Mouse (Mus musculus) stomach, postnatal 0 days (tissue): ENCODE data around the gene Ggps1. TPM values are rescaled to one million over a fixed set of nuclear protein-coding genes. Genes with fewer than 3 reads are reported as not detected.

Source experiments
- ATAC-seq: fragments of 200-750 bp; cut with Nextera tagmentation; 2 replicates; pipeline ENCODE4 v1.8.0; 2017; ENCODE audit not compliant: low FRiP score, low TSS enrichment
- DNase-seq: peaks from one replicate; pipeline ENCODE4 v3.0.0-alpha.2; 2016; ENCODE audit warnings: low spot score
- H3K27ac ChIP-seq: fragments of 300-500 bp; sonication (generic); replicated peaks from 2 replicates; pipeline ENCODE4 v1.5.1; 2014; ENCODE audit warnings: mild to moderate bottlenecking, control low read depth
- H3K27me3 ChIP-seq: fragments of 300-500 bp; sonication (generic); 2 replicates; pipeline ENCODE4 v1.6.1; 2014; ENCODE audit warnings: low read length; ENCODE audit not compliant: control insufficient read depth, insufficient read depth
- H3K36me3 ChIP-seq: fragments of 300-500 bp; sonication (generic); 2 replicates; pipeline ENCODE4 v1.6.1; 2014; ENCODE audit warnings: low read length, mixed read lengths; ENCODE audit not compliant: control insufficient read depth, insufficient read depth
- H3K4me1 ChIP-seq: fragments of 300-500 bp; sonication (generic); replicated peaks from 2 replicates; pipeline ENCODE4 v1.6.1; 2014; ENCODE audit warnings: antibody characterized with exemption; ENCODE audit not compliant: control insufficient read depth, insufficient read depth
- H3K4me2 ChIP-seq: fragments of 300-500 bp; sonication (generic); replicated peaks from 2 replicates; pipeline ENCODE4 v1.6.1; 2014; ENCODE audit warnings: low read depth, mild to moderate bottlenecking, control low read depth, moderate library complexity
- H3K4me3 ChIP-seq: fragments of 300-500 bp; sonication (generic); 2 replicates; pipeline ENCODE4 v1.5.1; 2014; ENCODE audit warnings: low read depth, low read length, control low read depth
- H3K9ac ChIP-seq: fragments of 300-500 bp; sonication (generic); 2 replicates; pipeline ENCODE4 v1.6.1; 2014; ENCODE audit warnings: mild to moderate bottlenecking, low read length, control low read depth, mixed read lengths
- H3K9me3 ChIP-seq: fragments of 300-500 bp; sonication (generic); 2 replicates; pipeline ENCODE4 v1.6.1; 2016; ENCODE audit warnings: low read length; ENCODE audit not compliant: control insufficient read depth
- CTCF ChIP-seq: IDR thresholded peaks from 2 replicates; pipeline ENCODE4 v1.5.1; 2016; ENCODE audit warnings: antibody characterized with exemption, low read depth, mild to moderate bottlenecking, moderate library complexity
- EP300 ChIP-seq: optimal IDR thresholded peaks from 2 replicates; pipeline ENCODE3; 2016; ENCODE audit warnings: antibody characterized with exemption
- WGBS: fragments of 180-500 bp; shearing (Covaris S2); extraction: QIAGEN DNeasy Blood & Tissue Kit; methylation state at CpG from one replicate; pipeline ENCODE4 v1.1.7; 2014; 5-methylcytosine and 5-hydroxymethylcytosine counted together
- polyA plus RNA-seq: library from polyadenylated mRNA; unstranded; fragments of >200 nt; fragmentation: Nextera tagmentation; extraction: Ambion mirVana; gene quantifications from 2 replicates; pipeline ENCODE4 v1.2.1, GENCODE M21; 2015

Gene Ggps1
- polyA plus RNA-seq, 1 experiment from 2014 or later: 28.0 TPM

DNA sequence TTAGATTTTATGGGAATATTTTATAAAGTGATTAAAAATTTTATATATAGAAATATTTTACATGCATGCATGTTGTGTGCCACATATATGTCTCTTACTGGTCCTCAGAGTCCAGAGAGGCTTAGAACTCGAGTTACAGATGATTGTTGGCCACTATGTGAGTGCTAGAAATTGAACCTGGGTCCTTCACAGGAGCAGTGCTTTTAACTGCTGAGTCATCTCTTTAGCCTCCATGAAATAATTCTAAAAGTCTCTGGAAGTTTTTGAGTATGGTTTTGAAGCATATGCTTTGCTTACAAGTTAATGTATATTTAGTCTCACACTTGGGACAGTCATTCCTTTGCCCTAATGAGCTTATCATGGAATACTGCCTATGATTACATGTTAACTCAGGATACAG, 12.0 kb upstream of the Ggps1 start:
- no peak overlapping the region for H3K27ac ChIP-seq
- no peak overlapping the region for H3K4me2 ChIP-seq
- no peaks in the 10 kb centered on the region for H3K4me1 ChIP-seq
- H3K27me3 ChIP-seq: no peaks in the 10 kb centered on the region
- DNase-seq (no peak), ATAC-seq (no peak)
- H3K36me3 ChIP-seq: no peaks in the 10 kb centered on the region
- no peak overlapping the region for H3K9ac ChIP-seq
- WGBS: 84% methylated on average over 1 of the region's 1 CpGs
- H3K4me3 ChIP-seq: no peak overlapping the region
- H3K9me3 ChIP-seq: no peaks in the 10 kb centered on the region
- TF ChIP-seq EP300: no peak
- TF ChIP-seq CTCF: no peak

DNA sequence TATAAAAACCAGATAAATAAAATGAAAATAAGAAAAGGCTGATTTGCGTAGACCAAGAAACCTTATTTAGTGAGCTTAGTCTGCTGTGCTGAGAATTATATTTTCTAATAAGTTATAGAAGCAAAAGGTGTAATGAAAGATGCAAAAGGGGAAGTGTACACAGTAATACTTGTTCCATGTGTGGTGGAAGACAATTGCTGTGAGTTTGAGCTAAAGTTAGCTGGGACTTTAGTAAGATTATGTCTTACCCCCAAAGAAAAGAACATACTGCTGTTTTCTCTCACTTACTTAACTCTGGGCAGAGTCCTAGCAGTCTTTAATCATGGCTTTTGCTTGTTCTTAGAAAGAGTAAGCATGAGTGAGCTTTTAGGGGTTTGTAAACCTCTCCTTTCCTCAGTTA, 11.1 kb upstream of the Ggps1 start:
- WGBS: 94% methylated on average over 1 of the region's 1 CpGs
- Histone ChIP-seq H3K9me3 (no peaks in the 10 kb centered on the region), H3K4me3 (no peak overlapping the region), H3K27ac (no peak overlapping the region), H3K4me2 (no peak overlapping the region), H3K36me3 (no peaks in the 10 kb centered on the region), H3K27me3 (no peaks in the 10 kb centered on the region), H3K4me1 (no peaks in the 10 kb centered on the region), H3K9ac (no peak overlapping the region)
- ATAC-seq: no peak
- no peak for DNase-seq
- TF ChIP-seq CTCF: no peak
- TF ChIP-seq EP300: no peak

DNA sequence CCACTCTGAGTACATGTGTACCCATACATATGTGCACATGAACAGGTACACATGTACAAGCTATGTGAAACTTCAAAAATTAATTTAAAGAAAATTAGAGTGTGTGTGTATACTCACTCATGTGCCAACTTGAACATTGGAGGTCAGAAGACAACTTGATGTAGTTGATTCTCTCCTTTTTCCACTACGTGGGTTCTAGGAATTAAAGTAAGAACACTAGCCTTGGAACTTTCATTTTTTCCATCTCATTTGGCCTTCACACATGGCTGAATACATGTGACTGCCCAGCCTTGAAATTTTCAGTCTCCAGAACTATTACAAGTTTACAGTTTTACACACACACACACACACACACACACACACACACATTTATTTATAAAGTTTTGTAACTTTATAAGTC, 6.0 kb upstream of the Ggps1 start:
- no peak overlapping the region for H3K4me3 ChIP-seq
- no peak for TF ChIP-seq CTCF
- TF ChIP-seq EP300: no peak
- no peaks in the 10 kb centered on the region for H3K36me3 ChIP-seq
- no peaks in the 10 kb centered on the region for H3K27me3 ChIP-seq
- no peaks in the 10 kb centered on the region for H3K9me3 ChIP-seq
- 88% methylated on average over 1 of the region's 1 CpGs for WGBS
- H3K27ac ChIP-seq: no peak overlapping the region
- DNase-seq (no peak), ATAC-seq (no peak)
- no peak overlapping the region for H3K9ac ChIP-seq
- no peak overlapping the region for H3K4me2 ChIP-seq
- H3K4me1 ChIP-seq: no peaks in the 10 kb centered on the region

DNA sequence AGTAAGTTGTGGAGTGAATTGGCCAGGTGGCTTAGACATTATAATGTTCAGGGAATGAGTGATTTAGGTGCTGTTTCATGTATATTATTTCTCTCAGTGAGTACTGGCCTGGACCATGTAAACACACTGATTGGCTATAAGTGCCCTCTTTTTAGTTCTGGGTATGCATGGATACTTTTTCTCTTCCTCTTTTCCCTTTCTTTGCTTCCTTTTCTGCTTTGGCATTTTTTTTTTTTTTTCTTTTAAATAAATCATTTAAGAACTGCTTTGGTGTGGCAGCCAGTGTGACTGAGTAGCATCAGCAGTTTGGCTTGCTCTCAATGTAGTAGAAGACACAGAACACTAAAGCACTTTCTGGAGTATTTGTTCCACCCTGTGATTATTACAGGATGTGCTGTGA, 4.7 kb upstream of the Ggps1 start:
- ATAC-seq: no peak
- no peak for DNase-seq
- H3K4me3 ChIP-seq: no peak overlapping the region
- no peak overlapping the region for H3K9ac ChIP-seq
- no peaks in the 10 kb centered on the region for H3K27me3 ChIP-seq
- H3K27ac ChIP-seq: no peak overlapping the region
- no peaks in the 10 kb centered on the region for H3K9me3 ChIP-seq
- TF ChIP-seq CTCF (no peak), EP300 (no peak)
- H3K4me1 ChIP-seq: no peaks in the 10 kb centered on the region
- no peaks in the 10 kb centered on the region for H3K36me3 ChIP-seq
- no peak overlapping the region for H3K4me2 ChIP-seq

DNA sequence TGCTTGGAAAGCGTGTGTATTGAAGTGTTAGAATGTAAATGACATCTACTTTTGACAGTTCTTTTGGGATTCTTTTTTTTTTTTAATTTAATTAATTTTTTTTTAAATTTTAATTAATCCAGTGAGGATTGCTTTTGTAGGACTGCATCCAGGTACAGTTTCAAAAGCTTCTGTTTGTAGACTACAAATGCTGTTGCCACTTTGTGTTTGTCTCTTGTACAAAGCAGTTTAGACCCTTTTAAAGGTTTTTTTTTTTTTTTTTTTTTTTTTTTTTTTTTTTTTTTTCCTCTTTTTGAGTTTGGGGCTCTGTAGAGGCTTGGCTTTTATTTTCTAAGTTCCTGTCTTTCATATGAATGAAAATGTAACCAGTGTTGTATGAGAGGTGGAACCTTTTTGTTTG, 2.4 kb upstream of the Ggps1 start:
- H3K9me3 ChIP-seq: no peaks in the 10 kb centered on the region
- no peaks in the 10 kb centered on the region for H3K4me1 ChIP-seq
- no peak overlapping the region for H3K9ac ChIP-seq
- no peaks in the 10 kb centered on the region for H3K36me3 ChIP-seq
- no peak overlapping the region for H3K4me2 ChIP-seq
- no peak overlapping the region for H3K4me3 ChIP-seq
- H3K27ac ChIP-seq: no peak overlapping the region
- 76% methylated on average over 1 of the region's 1 CpGs for WGBS
- DNase-seq (no peak), ATAC-seq (no peak)
- TF ChIP-seq EP300 (no peak), CTCF (no peak)
- H3K27me3 ChIP-seq: no peaks in the 10 kb centered on the region

DNA sequence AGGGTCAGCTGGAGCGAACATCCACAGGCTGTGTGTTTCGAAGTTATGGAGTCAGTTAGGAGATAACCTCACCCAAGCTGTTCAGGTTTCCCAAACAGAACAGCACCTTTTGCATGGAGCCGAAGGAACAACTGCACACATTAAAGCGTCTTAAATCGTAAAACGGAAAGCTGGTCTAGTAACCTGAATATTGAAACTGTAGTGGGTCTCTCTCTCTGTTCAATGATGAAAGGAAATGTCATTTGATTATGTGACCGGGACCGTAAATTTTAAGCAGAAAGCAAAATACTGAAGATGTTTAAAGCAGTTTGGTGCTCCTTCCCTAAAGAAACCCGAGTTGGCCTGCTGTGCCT, 1.7 kb upstream of the Ggps1 start:
- TF ChIP-seq CTCF: no peak
- no peak for TF ChIP-seq EP300
- Histone ChIP-seq H3K27ac (peak overlapping the region; percentile 98; the same call in 1 of the 2 replicates), H3K4me3 (peak overlapping the region; percentile 99), H3K4me1 (no peaks in the 10 kb centered on the region), H3K9ac (peak overlapping the region; percentile 98), H3K27me3 (no peaks in the 10 kb centered on the region), H3K36me3 (no peaks in the 10 kb centered on the region), H3K4me2 (peak overlapping the region; percentile 78), H3K9me3 (no peaks in the 10 kb centered on the region)
- DNase-seq (no peak), ATAC-seq (no peak)
- 4% methylated on average over 9 of the region's 9 CpGs for WGBS
